Mouse (Mus musculus): ENCODE data around the gene Dlgap1. TPM values are rescaled to one million over a fixed set of nuclear protein-coding genes. Genes with fewer than 3 reads are reported as not detected.

The Dlgap1 gene
- polyA plus RNA-seq, 1 experiment from 2014 or later, result 0.03 TPM

GRCm38 (mm10) chr17:70849399-70850232 is 880.7 kb downstream of the Dlgap1 start:
- ATAC-seq (ENCODE audit: low read depth) (no peak), DNase-seq (peak; percentile 65)
- H3K9ac ChIP-seq, result peak overlapping the region; percentile 74
- H3K27ac ChIP-seq, result peak overlapping the region; percentile 77
- peaks cover 5% of the 10 kb centered on the region for H3K36me3 ChIP-seq
- WGBS (ENCODE audit: insufficient replicate concordance), result under 1% methylated on average over 33 of the region's 33 CpGs
- peak overlapping the region; percentile 67 for H3K4me3 ChIP-seq (replicated peaks)
- H3K4me1 ChIP-seq (replicated peaks), result peaks cover 41% of the 10 kb centered on the region
- no peaks in the 10 kb centered on the region for H3K9me3 ChIP-seq (replicated peaks)
- H3K27me3 ChIP-seq, result peaks cover 57% of the 10 kb centered on the region
- H3K4me2 ChIP-seq, result peak overlapping the region; percentile 83

- H3K4me2 ChIP-seq, result peak overlapping the region; percentile 83
- H3K36me3 ChIP-seq, result no peaks in the 10 kb centered on the region
- H3K9me3 ChIP-seq (replicated peaks), result no peaks in the 10 kb centered on the region
- DNase-seq (peak; percentile 17), ATAC-seq (ENCODE audit: low read depth) (peak; percentile 21)
- H3K27ac ChIP-seq, result peak overlapping the region; percentile 77
- peaks cover 57% of the 10 kb centered on the region for H3K27me3 ChIP-seq
- WGBS (ENCODE audit: insufficient replicate concordance), result under 1% methylated on average over 40 of the region's 40 CpGs
- H3K4me3 ChIP-seq (replicated peaks), result peak overlapping the region; percentile 67
- H3K9ac ChIP-seq, result peak overlapping the region; percentile 74
- peaks cover 38% of the 10 kb centered on the region for H3K4me1 ChIP-seq (replicated peaks)
Measured at GRCm38 (mm10) chr17:70850233-70850995, 881.5 kb downstream of the Dlgap1 start.

GRCm38 (mm10) chr17:70850996-70851991 is 882.4 kb downstream of the Dlgap1 start:
- H3K4me2 ChIP-seq, result peak overlapping the region; percentile 83
- under 1% methylated on average over 53 of the region's 54 CpGs for WGBS (ENCODE audit: insufficient replicate concordance)
- H3K36me3 ChIP-seq, result no peaks in the 10 kb centered on the region
- peak overlapping the region; percentile 67 for H3K4me3 ChIP-seq (replicated peaks)
- H3K27ac ChIP-seq, result peak overlapping the region; percentile 77
- H3K4me1 ChIP-seq (replicated peaks), result peaks cover 33% of the 10 kb centered on the region
- peak; percentile 60 for ATAC-seq (ENCODE audit: low read depth)
- peaks cover 57% of the 10 kb centered on the region for H3K27me3 ChIP-seq
- peak overlapping the region; percentile 74 for H3K9ac ChIP-seq
- no peaks in the 10 kb centered on the region for H3K9me3 ChIP-seq (replicated peaks)
- DNase-seq, result peak; percentile 40

- H3K27ac ChIP-seq, result peak overlapping the region; percentile 82
- peaks cover 30% of the 10 kb centered on the region for H3K4me1 ChIP-seq (replicated peaks)
- H3K36me3 ChIP-seq, result no peaks in the 10 kb centered on the region
- H3K9me3 ChIP-seq (replicated peaks), result no peaks in the 10 kb centered on the region
- peak overlapping the region; percentile 74 for H3K9ac ChIP-seq
- H3K4me2 ChIP-seq, result peak overlapping the region; percentile 83
- DNase-seq, result peak; percentile 10
- peaks cover 57% of the 10 kb centered on the region for H3K27me3 ChIP-seq
- H3K4me3 ChIP-seq (replicated peaks), result peak overlapping the region; percentile 67
- under 1% methylated on average over 29 of the region's 29 CpGs for WGBS (ENCODE audit: insufficient replicate concordance)
- ATAC-seq (ENCODE audit: low read depth), result no peak
Measured at GRCm38 (mm10) chr17:70852011-70852685, 883.3 kb downstream of the Dlgap1 start.

GRCm38 (mm10) chr17:70852686-70853386 is 884.0 kb downstream of the Dlgap1 start:
- Histone ChIP-seq H3K9me3 (replicated peaks) (no peaks in the 10 kb centered on the region), H3K27ac (peak overlapping the region; percentile 82), H3K4me2 (peak overlapping the region; percentile 83), H3K4me3 (replicated peaks) (peak overlapping the region; percentile 67), H3K9ac (peak overlapping the region; percentile 74), H3K36me3 (no peaks in the 10 kb centered on the region), H3K4me1 (replicated peaks) (peaks cover 26% of the 10 kb centered on the region), H3K27me3 (peaks cover 57% of the 10 kb centered on the region)
- whole genome bisulfite sequencing (ENCODE audit: insufficient replicate concordance), result under 1% methylated on average over 47 of the region's 51 CpGs
- DNase-seq (peak; percentile 34), ATAC-seq (ENCODE audit: low read depth) (peak; percentile 53)

GRCm38 (mm10) chr17:70853436-70853905 is 884.6 kb downstream of the Dlgap1 start, which contains the start of gene Tgif1:
Tgif1 (minus strand) TSS chr17:70853546.
- H3K36me3 ChIP-seq, result no peaks in the 10 kb centered on the region
- H3K4me1 ChIP-seq (replicated peaks), result peaks cover 20% of the 10 kb centered on the region
- H3K27me3 ChIP-seq, result peaks cover 57% of the 10 kb centered on the region
- H3K9ac ChIP-seq, result peak within 1 kb of the TSS; percentile 74
- ATAC-seq (ENCODE audit: low read depth) (no peak), DNase-seq (no peak)
- H3K4me3 ChIP-seq (replicated peaks), result peak within 1 kb of the TSS; percentile 67
- H3K4me2 ChIP-seq, result peak within 1 kb of the TSS; percentile 83
- WGBS (ENCODE audit: insufficient replicate concordance), result under 1% methylated on average over 29 of the region's 29 CpGs
- no peaks in the 10 kb centered on the region for H3K9me3 ChIP-seq (replicated peaks)
- H3K27ac ChIP-seq, result peak within 1 kb of the TSS; percentile 82

GRCm38 (mm10) chr17:70854021-70854420 is 885.1 kb downstream of the Dlgap1 start:
- WGBS (ENCODE audit: insufficient replicate concordance), result 34% methylated on average over 6 of the region's 6 CpGs
- H3K4me2 ChIP-seq, result peak overlapping the region; percentile 83
- DNase-seq (no peak), ATAC-seq (ENCODE audit: low read depth) (no peak)
- peaks cover 53% of the 10 kb centered on the region for H3K27me3 ChIP-seq
- H3K27ac ChIP-seq, result no peak overlapping the region
- no peaks in the 10 kb centered on the region for H3K9me3 ChIP-seq (replicated peaks)
- H3K36me3 ChIP-seq, result no peaks in the 10 kb centered on the region
- peaks cover 14% of the 10 kb centered on the region; the same call in 1 of the 2 replicates for H3K4me1 ChIP-seq (replicated peaks)
- peak overlapping the region; percentile 67 for H3K4me3 ChIP-seq (replicated peaks)
- H3K9ac ChIP-seq, result peak overlapping the region; percentile 74; the same call in 1 of the 2 replicates

- DNase-seq, result no peak
- no peak overlapping the region for H3K27ac ChIP-seq
Measured at GRCm38 (mm10) chr17:70856871-70857415, 888.1 kb downstream of the Dlgap1 start.

GRCm38 (mm10) chr17:70858814-70859213 is 889.9 kb downstream of the Dlgap1 start:
- no peak overlapping the region for H3K9ac ChIP-seq
- WGBS (ENCODE audit: insufficient replicate concordance), result 61% methylated on average over 4 of the region's 4 CpGs
- H3K27ac ChIP-seq, result no peak overlapping the region
- no peak for DNase-seq
- H3K27me3 ChIP-seq, result peaks cover 7% of the 10 kb centered on the region
- no peaks in the 10 kb centered on the region for H3K9me3 ChIP-seq (replicated peaks)
- H3K4me2 ChIP-seq, result no peak overlapping the region
- H3K4me3 ChIP-seq (replicated peaks), result no peak overlapping the region
- H3K4me1 ChIP-seq (replicated peaks), result no peaks in the 10 kb centered on the region
- 0 out of 2 replicates have a peak, but pooled peaks cover 3% of the 10 kb centered on the region for H3K36me3 ChIP-seq
- ATAC-seq (ENCODE audit: low read depth), result no peak

More at GRCm38 (mm10) chr17:70856871-70857415, 888.1 kb downstream of the Dlgap1 start:
- Histone ChIP-seq H3K27me3 (peaks cover 26% of the 10 kb centered on the region), H3K4me2 (no peak overlapping the region), H3K36me3 (no peaks in the 10 kb centered on the region), H3K4me3 (replicated peaks) (no peak overlapping the region), H3K9me3 (replicated peaks) (no peaks in the 10 kb centered on the region), H3K9ac (no peak overlapping the region), H3K4me1 (replicated peaks) (0 out of 2 replicates have a peak, but pooled peaks cover 5% of the 10 kb centered on the region)
- no peak for ATAC-seq (ENCODE audit: low read depth)
- 68% methylated on average over 12 of the region's 12 CpGs for WGBS (ENCODE audit: insufficient replicate concordance)
